Mouse (Mus musculus): ENCODE results near the gene Cep164. TPM values are rescaled to one million over a fixed set of nuclear protein-coding genes. Genes with fewer than 3 reads are reported as not detected.

Gene Cep164
- polyA plus RNA-seq, 1 experiment from 2014 or later, result 19.8 TPM

- 24% methylated on average over 10 of the region's 10 CpGs for WGBS (ENCODE audit: insufficient replicate concordance)
- Histone ChIP-seq H3K4me2 (peak overlapping the region; percentile 63), H3K9ac (ENCODE audit: low read depth, low read length) (no peak overlapping the region), H3K27me3 (ENCODE audit: control insufficient read depth, insufficient read depth, low read length) (no peaks in the 10 kb centered on the region), H3K4me1 (ENCODE audit: control insufficient read depth, insufficient read depth, low read length) (peaks cover 6% of the 10 kb centered on the region; the same call in 1 of the 2 replicates), H3K9me3 (replicated peaks; ENCODE audit: control insufficient read depth, low read length) (no peaks in the 10 kb centered on the region; the same call in 1 of the 2 replicates), H3K36me3 (ENCODE audit: control insufficient read depth, insufficient read depth, low read length) (no peaks in the 10 kb centered on the region), H3K27ac (ENCODE audit: low read depth, low read length) (no peak overlapping the region), H3K4me3 (ENCODE audit: low read depth, low read length) (peak overlapping the region; percentile 77)
- ATAC-seq (replicated peaks; ENCODE audit: insufficient number of reproducible peaks, low FRiP score, low TSS enrichment), result no peak
Observed at GRCm38 (mm10) chr9:45829107-45829506, 616 bp upstream of the Cep164 start.

- ATAC-seq (replicated peaks; ENCODE audit: insufficient number of reproducible peaks, low FRiP score, low TSS enrichment), result 0 out of 2 replicates have a peak, but pooled peaks have one; percentile 9
Observed at GRCm38 (mm10) chr9:45827663-45828290, 714 bp downstream of the Cep164 start.

GRCm38 (mm10) chr9:45818406-45819011, 10.0 kb downstream of the Cep164 start:
- H3K4me3 ChIP-seq (ENCODE audit: low read depth, low read length), result no peak overlapping the region
- H3K9ac ChIP-seq (ENCODE audit: low read depth, low read length), result no peak overlapping the region
- H3K27ac ChIP-seq (ENCODE audit: low read depth, low read length), result no peak overlapping the region
- WGBS (ENCODE audit: insufficient replicate concordance), result 69% methylated on average over 9 of the region's 9 CpGs
- no peak for ATAC-seq (replicated peaks; ENCODE audit: insufficient number of reproducible peaks, low FRiP score, low TSS enrichment)
- no peak overlapping the region for H3K4me2 ChIP-seq
- no peaks in the 10 kb centered on the region for H3K4me1 ChIP-seq (ENCODE audit: control insufficient read depth, insufficient read depth, low read length)
- peaks cover 9% of the 10 kb centered on the region for H3K36me3 ChIP-seq (ENCODE audit: control insufficient read depth, insufficient read depth, low read length)
- no peaks in the 10 kb centered on the region for H3K9me3 ChIP-seq (replicated peaks; ENCODE audit: control insufficient read depth, low read length)
- H3K27me3 ChIP-seq (ENCODE audit: control insufficient read depth, insufficient read depth, low read length), result no peaks in the 10 kb centered on the region

More at GRCm38 (mm10) chr9:45827663-45828290, 714 bp downstream of the Cep164 start:
- Histone ChIP-seq H3K4me1 (ENCODE audit: control insufficient read depth, insufficient read depth, low read length) (peaks cover 6% of the 10 kb centered on the region; the same call in 1 of the 2 replicates), H3K9me3 (replicated peaks; ENCODE audit: control insufficient read depth, low read length) (no peaks in the 10 kb centered on the region; the same call in 1 of the 2 replicates), H3K9ac (ENCODE audit: low read depth, low read length) (peak overlapping the region; percentile 76), H3K4me3 (ENCODE audit: low read depth, low read length) (peak overlapping the region; percentile 77), H3K27ac (ENCODE audit: low read depth, low read length) (peak overlapping the region; percentile 50; the same call in 1 of the 2 replicates), H3K27me3 (ENCODE audit: control insufficient read depth, insufficient read depth, low read length) (no peaks in the 10 kb centered on the region), H3K4me2 (peak overlapping the region; percentile 63), H3K36me3 (ENCODE audit: control insufficient read depth, insufficient read depth, low read length) (no peaks in the 10 kb centered on the region; the same call in 1 of the 2 replicates)
- 6% methylated on average over 20 of the region's 23 CpGs for WGBS (ENCODE audit: insufficient replicate concordance)

- H3K27ac ChIP-seq (ENCODE audit: low read depth, low read length), result no peak overlapping the region
- no peak overlapping the region for H3K4me2 ChIP-seq
- ATAC-seq (replicated peaks; ENCODE audit: insufficient number of reproducible peaks, low FRiP score, low TSS enrichment), result 0 out of 2 replicates have a peak, but pooled peaks have one; percentile 31
- peaks cover 12% of the 10 kb centered on the region for H3K36me3 ChIP-seq (ENCODE audit: control insufficient read depth, insufficient read depth, low read length)
- H3K4me3 ChIP-seq (ENCODE audit: low read depth, low read length), result no peak overlapping the region
- no peaks in the 10 kb centered on the region for H3K27me3 ChIP-seq (ENCODE audit: control insufficient read depth, insufficient read depth, low read length)
- H3K9ac ChIP-seq (ENCODE audit: low read depth, low read length), result no peak overlapping the region
- no peaks in the 10 kb centered on the region for H3K9me3 ChIP-seq (replicated peaks; ENCODE audit: control insufficient read depth, low read length)
- no peaks in the 10 kb centered on the region for H3K4me1 ChIP-seq (ENCODE audit: control insufficient read depth, insufficient read depth, low read length)
- 79% methylated on average over 10 of the region's 10 CpGs for WGBS (ENCODE audit: insufficient replicate concordance)
Observed at GRCm38 (mm10) chr9:45815525-45815924, 13.0 kb downstream of the Cep164 start.

GRCm38 (mm10) chr9:45815113-45815512, 13.4 kb downstream of the Cep164 start:
- Histone ChIP-seq H3K27ac (ENCODE audit: low read depth, low read length) (no peak overlapping the region), H3K27me3 (ENCODE audit: control insufficient read depth, insufficient read depth, low read length) (no peaks in the 10 kb centered on the region), H3K4me1 (ENCODE audit: control insufficient read depth, insufficient read depth, low read length) (no peaks in the 10 kb centered on the region), H3K36me3 (ENCODE audit: control insufficient read depth, insufficient read depth, low read length) (peaks cover 12% of the 10 kb centered on the region), H3K9ac (ENCODE audit: low read depth, low read length) (no peak overlapping the region), H3K4me2 (no peak overlapping the region), H3K4me3 (ENCODE audit: low read depth, low read length) (no peak overlapping the region), H3K9me3 (replicated peaks; ENCODE audit: control insufficient read depth, low read length) (no peaks in the 10 kb centered on the region)
- WGBS (ENCODE audit: insufficient replicate concordance), result 83% methylated on average over 9 of the region's 9 CpGs
- no peak for ATAC-seq (replicated peaks; ENCODE audit: insufficient number of reproducible peaks, low FRiP score, low TSS enrichment)

- Histone ChIP-seq H3K4me3 (ENCODE audit: low read depth, low read length) (no peak overlapping the region), H3K9ac (ENCODE audit: low read depth, low read length) (no peak overlapping the region), H3K4me2 (no peak overlapping the region), H3K27ac (ENCODE audit: low read depth, low read length) (no peak overlapping the region), H3K4me1 (ENCODE audit: control insufficient read depth, insufficient read depth, low read length) (no peaks in the 10 kb centered on the region), H3K27me3 (ENCODE audit: control insufficient read depth, insufficient read depth, low read length) (no peaks in the 10 kb centered on the region), H3K9me3 (replicated peaks; ENCODE audit: control insufficient read depth, low read length) (no peaks in the 10 kb centered on the region), H3K36me3 (ENCODE audit: control insufficient read depth, insufficient read depth, low read length) (peaks cover 11% of the 10 kb centered on the region)
- 33% methylated on average over 5 of the region's 5 CpGs for WGBS (ENCODE audit: insufficient replicate concordance)
- no peak for ATAC-seq (replicated peaks; ENCODE audit: insufficient number of reproducible peaks, low FRiP score, low TSS enrichment)
Observed at GRCm38 (mm10) chr9:45811946-45812345, 16.5 kb downstream of the Cep164 start.

GRCm38 (mm10) chr9:45807761-45808160, 20.7 kb downstream of the Cep164 start:
- 73% methylated on average over 8 of the region's 8 CpGs for WGBS (ENCODE audit: insufficient replicate concordance)
- H3K36me3 ChIP-seq (ENCODE audit: control insufficient read depth, insufficient read depth, low read length), result peaks cover 4% of the 10 kb centered on the region
- no peak overlapping the region for H3K4me3 ChIP-seq (ENCODE audit: low read depth, low read length)
- no peaks in the 10 kb centered on the region for H3K9me3 ChIP-seq (replicated peaks; ENCODE audit: control insufficient read depth, low read length)
- H3K4me1 ChIP-seq (ENCODE audit: control insufficient read depth, insufficient read depth, low read length), result no peaks in the 10 kb centered on the region
- H3K27me3 ChIP-seq (ENCODE audit: control insufficient read depth, insufficient read depth, low read length), result no peaks in the 10 kb centered on the region
- no peak for ATAC-seq (replicated peaks; ENCODE audit: insufficient number of reproducible peaks, low FRiP score, low TSS enrichment)
- H3K4me2 ChIP-seq, result no peak overlapping the region
- no peak overlapping the region for H3K27ac ChIP-seq (ENCODE audit: low read depth, low read length)
- no peak overlapping the region for H3K9ac ChIP-seq (ENCODE audit: low read depth, low read length)

- Histone ChIP-seq H3K36me3 (ENCODE audit: control insufficient read depth, insufficient read depth, low read length) (peaks cover 4% of the 10 kb centered on the region), H3K27me3 (ENCODE audit: control insufficient read depth, insufficient read depth, low read length) (no peaks in the 10 kb centered on the region), H3K9me3 (replicated peaks; ENCODE audit: control insufficient read depth, low read length) (no peaks in the 10 kb centered on the region), H3K4me2 (no peak overlapping the region), H3K9ac (ENCODE audit: low read depth, low read length) (no peak overlapping the region), H3K4me1 (ENCODE audit: control insufficient read depth, insufficient read depth, low read length) (no peaks in the 10 kb centered on the region), H3K4me3 (ENCODE audit: low read depth, low read length) (no peak overlapping the region), H3K27ac (ENCODE audit: low read depth, low read length) (no peak overlapping the region)
- 83% methylated on average over 11 of the region's 11 CpGs for WGBS (ENCODE audit: insufficient replicate concordance)
- ATAC-seq (replicated peaks; ENCODE audit: insufficient number of reproducible peaks, low FRiP score, low TSS enrichment), result no peak
Observed at GRCm38 (mm10) chr9:45807337-45807736, 21.2 kb downstream of the Cep164 start.

Data from heart, embryonic 11.5 days (tissue).